Mouse (Mus musculus): ENCODE results near the gene Camk2d. TPM values are rescaled to one million over a fixed set of nuclear protein-coding genes. Genes with fewer than 3 reads are reported as not detected.

Camk2d gene
- polyA plus RNA-seq, 1 experiment from 2014 or later, result 16.5 TPM

- no peak overlapping the region for H3K4me2 ChIP-seq (ENCODE audit: low read depth, low read length)
- H3K36me3 ChIP-seq (replicated peaks; ENCODE audit: control insufficient read depth, insufficient read depth, low read depth, low read length), result no peaks in the 10 kb centered on the region
- H3K27me3 ChIP-seq (ENCODE audit: control insufficient read depth, insufficient read depth, low read length), result no peaks in the 10 kb centered on the region
- H3K4me1 ChIP-seq (ENCODE audit: control insufficient read depth, insufficient read depth, low read length), result no peaks in the 10 kb centered on the region
- H3K27ac ChIP-seq (replicated peaks; ENCODE audit: low read depth, low read length), result no peak overlapping the region
- H3K4me3 ChIP-seq (ENCODE audit: low read depth, low read length), result no peak overlapping the region
- no peaks in the 10 kb centered on the region for H3K9me3 ChIP-seq (replicated peaks; ENCODE audit: control insufficient read depth, low read length)
- WGBS, result 50% methylated on average over 10 of the region's 10 CpGs
- no peak for ATAC-seq (replicated peaks; ENCODE audit: insufficient number of reproducible peaks, low FRiP score, low TSS enrichment, low read depth)
- no peak overlapping the region for H3K9ac ChIP-seq (replicated peaks; ENCODE audit: low read length)
- DNase-seq (ENCODE audit: low spot score), result no peak
These were observed 3.8 kb downstream of the Camk2d start for GRCm38 (mm10) chr3:126599936-126600335.

GRCm38 (mm10) chr3:126602772-126603171 is 6.7 kb downstream of the Camk2d start:
- H3K27ac ChIP-seq (replicated peaks; ENCODE audit: low read depth, low read length), result no peak overlapping the region
- DNase-seq (ENCODE audit: low spot score), result no peak
- ATAC-seq (replicated peaks; ENCODE audit: insufficient number of reproducible peaks, low FRiP score, low TSS enrichment, low read depth), result no peak
- H3K4me1 ChIP-seq (ENCODE audit: control insufficient read depth, insufficient read depth, low read length), result no peaks in the 10 kb centered on the region
- no peak overlapping the region for H3K4me3 ChIP-seq (ENCODE audit: low read depth, low read length)
- H3K27me3 ChIP-seq (ENCODE audit: control insufficient read depth, insufficient read depth, low read length), result no peaks in the 10 kb centered on the region
- H3K36me3 ChIP-seq (replicated peaks; ENCODE audit: control insufficient read depth, insufficient read depth, low read depth, low read length), result no peaks in the 10 kb centered on the region
- H3K9me3 ChIP-seq (replicated peaks; ENCODE audit: control insufficient read depth, low read length), result no peaks in the 10 kb centered on the region
- WGBS, result 73% methylated on average over 11 of the region's 11 CpGs
- H3K4me2 ChIP-seq (ENCODE audit: low read depth, low read length), result no peak overlapping the region
- H3K9ac ChIP-seq (replicated peaks; ENCODE audit: low read length), result no peak overlapping the region

GRCm38 (mm10) chr3:126604656-126605434 is 8.7 kb downstream of the Camk2d start:
- no peaks in the 10 kb centered on the region for H3K4me1 ChIP-seq (ENCODE audit: control insufficient read depth, insufficient read depth, low read length)
- no peak overlapping the region for H3K4me2 ChIP-seq (ENCODE audit: low read depth, low read length)
- no peak overlapping the region for H3K4me3 ChIP-seq (ENCODE audit: low read depth, low read length)
- H3K27ac ChIP-seq (replicated peaks; ENCODE audit: low read depth, low read length), result no peak overlapping the region
- WGBS, result 87% methylated on average over 9 of the region's 9 CpGs
- H3K9ac ChIP-seq (replicated peaks; ENCODE audit: low read length), result no peak overlapping the region
- no peaks in the 10 kb centered on the region for H3K9me3 ChIP-seq (replicated peaks; ENCODE audit: control insufficient read depth, low read length)
- DNase-seq (ENCODE audit: low spot score) (no peak), ATAC-seq (replicated peaks; ENCODE audit: insufficient number of reproducible peaks, low FRiP score, low TSS enrichment, low read depth) (no peak)
- H3K36me3 ChIP-seq (replicated peaks; ENCODE audit: control insufficient read depth, insufficient read depth, low read depth, low read length), result no peaks in the 10 kb centered on the region
- H3K27me3 ChIP-seq (ENCODE audit: control insufficient read depth, insufficient read depth, low read length), result no peaks in the 10 kb centered on the region

- ATAC-seq (replicated peaks; ENCODE audit: insufficient number of reproducible peaks, low FRiP score, low TSS enrichment, low read depth) (no peak), DNase-seq (ENCODE audit: low spot score) (no peak)
- Histone ChIP-seq H3K4me1 (ENCODE audit: control insufficient read depth, insufficient read depth, low read length) (no peaks in the 10 kb centered on the region), H3K9me3 (replicated peaks; ENCODE audit: control insufficient read depth, low read length) (no peaks in the 10 kb centered on the region), H3K36me3 (replicated peaks; ENCODE audit: control insufficient read depth, insufficient read depth, low read depth, low read length) (no peaks in the 10 kb centered on the region), H3K27me3 (ENCODE audit: control insufficient read depth, insufficient read depth, low read length) (no peaks in the 10 kb centered on the region), H3K27ac (replicated peaks; ENCODE audit: low read depth, low read length) (no peak overlapping the region), H3K4me3 (ENCODE audit: low read depth, low read length) (no peak overlapping the region), H3K4me2 (ENCODE audit: low read depth, low read length) (no peak overlapping the region), H3K9ac (replicated peaks; ENCODE audit: low read length) (no peak overlapping the region)
- 35% methylated on average over 5 of the region's 5 CpGs for WGBS
These were observed 13.2 kb downstream of the Camk2d start for GRCm38 (mm10) chr3:126609310-126609709.

DNA sequence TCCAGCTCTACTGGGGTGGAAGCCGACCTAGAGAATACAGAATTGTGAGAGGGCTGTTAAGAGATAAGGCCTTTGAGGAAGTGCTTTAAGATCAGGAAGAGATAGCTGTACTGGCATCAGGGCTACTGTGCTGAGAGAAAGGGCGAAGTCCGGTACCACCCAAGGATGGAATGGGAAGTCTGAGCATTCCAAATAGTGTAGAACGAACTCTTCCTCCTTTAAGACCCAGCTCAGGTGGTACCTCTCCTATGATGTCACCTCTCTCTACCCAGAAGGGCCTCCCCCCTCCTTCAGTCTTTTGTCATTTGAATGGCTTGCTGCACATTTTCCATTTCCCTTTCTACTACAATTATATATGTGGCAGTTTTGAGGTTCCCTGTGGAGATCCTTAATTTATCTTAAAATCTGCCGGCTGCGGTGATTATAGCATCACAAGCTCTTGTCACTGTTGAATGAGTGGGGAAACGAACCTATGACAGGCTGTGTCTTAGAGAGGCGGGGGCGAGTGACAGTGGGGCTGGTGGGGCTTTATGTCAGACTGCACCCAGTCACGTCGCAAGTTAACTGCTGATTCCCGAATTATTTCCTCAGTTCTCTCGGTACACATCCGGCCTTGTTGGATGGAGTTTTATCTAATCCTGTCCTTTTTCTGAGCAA is 13.8 kb downstream of the Camk2d start:
- Histone ChIP-seq H3K4me3 (ENCODE audit: low read depth, low read length) (no peak overlapping the region), H3K4me2 (ENCODE audit: low read depth, low read length) (no peak overlapping the region), H3K9me3 (replicated peaks; ENCODE audit: control insufficient read depth, low read length) (no peaks in the 10 kb centered on the region), H3K9ac (replicated peaks; ENCODE audit: low read length) (no peak overlapping the region), H3K27me3 (ENCODE audit: control insufficient read depth, insufficient read depth, low read length) (no peaks in the 10 kb centered on the region), H3K4me1 (ENCODE audit: control insufficient read depth, insufficient read depth, low read length) (no peaks in the 10 kb centered on the region), H3K36me3 (replicated peaks; ENCODE audit: control insufficient read depth, insufficient read depth, low read depth, low read length) (no peaks in the 10 kb centered on the region), H3K27ac (replicated peaks; ENCODE audit: low read depth, low read length) (no peak overlapping the region)
- DNase-seq (ENCODE audit: low spot score) (no peak), ATAC-seq (replicated peaks; ENCODE audit: insufficient number of reproducible peaks, low FRiP score, low TSS enrichment, low read depth) (no peak)
- 67% methylated on average over 14 of the region's 14 CpGs for WGBS

DNA sequence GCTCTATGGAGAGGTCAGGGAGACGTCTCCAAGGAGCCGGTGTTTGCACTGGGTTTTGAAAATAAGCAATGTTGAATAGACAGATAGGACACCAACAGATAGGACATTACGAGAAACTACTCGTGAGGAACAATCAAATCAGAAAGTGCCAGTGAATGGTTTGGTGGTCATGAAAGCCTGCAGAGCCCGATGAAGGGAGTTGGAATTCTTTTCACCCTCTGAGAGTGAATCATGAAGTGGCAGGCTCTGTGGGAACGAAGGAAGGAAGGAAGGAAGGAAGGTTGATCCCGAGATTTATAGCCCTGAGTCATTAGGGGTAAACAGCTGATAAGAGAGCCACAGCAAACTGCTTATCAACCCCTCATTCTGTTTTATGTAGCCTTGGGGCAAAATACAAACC is 15.5 kb downstream of the Camk2d start:
- Histone ChIP-seq H3K27ac (replicated peaks; ENCODE audit: low read depth, low read length) (no peak overlapping the region), H3K4me1 (ENCODE audit: control insufficient read depth, insufficient read depth, low read length) (no peaks in the 10 kb centered on the region), H3K27me3 (ENCODE audit: control insufficient read depth, insufficient read depth, low read length) (no peaks in the 10 kb centered on the region), H3K4me3 (ENCODE audit: low read depth, low read length) (no peak overlapping the region), H3K9ac (replicated peaks; ENCODE audit: low read length) (no peak overlapping the region), H3K4me2 (ENCODE audit: low read depth, low read length) (no peak overlapping the region), H3K36me3 (replicated peaks; ENCODE audit: control insufficient read depth, insufficient read depth, low read depth, low read length) (no peaks in the 10 kb centered on the region), H3K9me3 (replicated peaks; ENCODE audit: control insufficient read depth, low read length) (no peaks in the 10 kb centered on the region)
- 39% methylated on average over 7 of the region's 7 CpGs for WGBS
- ATAC-seq (replicated peaks; ENCODE audit: insufficient number of reproducible peaks, low FRiP score, low TSS enrichment, low read depth), result no peak
- no peak for DNase-seq (ENCODE audit: low spot score)

DNA sequence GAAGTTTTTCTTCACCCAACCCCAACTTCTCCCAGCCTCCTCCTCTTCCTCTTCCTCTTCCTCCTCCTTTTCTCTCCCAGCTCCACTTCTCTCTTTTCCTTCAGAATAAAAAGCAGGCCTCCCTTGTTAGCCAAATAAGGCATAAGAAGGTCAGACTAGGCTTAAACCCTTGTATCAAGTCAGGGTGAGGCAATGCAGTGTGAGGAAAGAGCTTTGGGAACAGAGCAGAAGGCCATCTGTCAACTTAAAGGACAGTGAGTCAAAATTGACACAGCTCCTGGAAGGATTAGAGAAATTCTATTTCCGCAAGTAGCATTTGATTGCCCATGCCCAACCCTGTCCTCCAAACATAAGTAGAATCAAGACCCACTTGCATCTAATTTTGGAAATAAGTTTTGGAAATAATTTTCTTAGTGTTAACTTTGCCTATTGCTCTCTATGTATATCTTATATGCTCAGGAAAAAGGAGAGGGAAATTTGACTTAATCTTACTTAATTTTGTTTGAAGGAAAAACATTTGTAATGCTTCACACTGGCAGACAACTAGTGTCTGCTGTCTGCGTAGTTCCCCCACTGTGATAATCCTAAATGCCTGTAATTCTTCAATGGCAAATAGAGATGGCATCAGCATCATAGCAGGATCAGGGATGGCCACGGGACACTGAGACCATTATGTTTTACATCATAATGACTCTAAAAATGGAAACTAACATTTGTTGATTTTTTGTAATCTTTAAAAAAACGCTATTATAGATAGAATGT is 16.8 kb downstream of the Camk2d start:
- Histone ChIP-seq H3K4me3 (ENCODE audit: low read depth, low read length) (no peak overlapping the region), H3K4me2 (ENCODE audit: low read depth, low read length) (no peak overlapping the region), H3K27me3 (ENCODE audit: control insufficient read depth, insufficient read depth, low read length) (no peaks in the 10 kb centered on the region), H3K36me3 (replicated peaks; ENCODE audit: control insufficient read depth, insufficient read depth, low read depth, low read length) (no peaks in the 10 kb centered on the region), H3K9me3 (replicated peaks; ENCODE audit: control insufficient read depth, low read length) (no peaks in the 10 kb centered on the region), H3K4me1 (ENCODE audit: control insufficient read depth, insufficient read depth, low read length) (no peaks in the 10 kb centered on the region), H3K27ac (replicated peaks; ENCODE audit: low read depth, low read length) (no peak overlapping the region), H3K9ac (replicated peaks; ENCODE audit: low read length) (no peak overlapping the region)
- WGBS, result 59% methylated on average over 4 of the region's 4 CpGs
- no peak for ATAC-seq (replicated peaks; ENCODE audit: insufficient number of reproducible peaks, low FRiP score, low TSS enrichment, low read depth)
- DNase-seq (ENCODE audit: low spot score), result no peak

All from embryonic facial prominence, embryonic 11.5 days (tissue).